In the genomic region with DNA sequence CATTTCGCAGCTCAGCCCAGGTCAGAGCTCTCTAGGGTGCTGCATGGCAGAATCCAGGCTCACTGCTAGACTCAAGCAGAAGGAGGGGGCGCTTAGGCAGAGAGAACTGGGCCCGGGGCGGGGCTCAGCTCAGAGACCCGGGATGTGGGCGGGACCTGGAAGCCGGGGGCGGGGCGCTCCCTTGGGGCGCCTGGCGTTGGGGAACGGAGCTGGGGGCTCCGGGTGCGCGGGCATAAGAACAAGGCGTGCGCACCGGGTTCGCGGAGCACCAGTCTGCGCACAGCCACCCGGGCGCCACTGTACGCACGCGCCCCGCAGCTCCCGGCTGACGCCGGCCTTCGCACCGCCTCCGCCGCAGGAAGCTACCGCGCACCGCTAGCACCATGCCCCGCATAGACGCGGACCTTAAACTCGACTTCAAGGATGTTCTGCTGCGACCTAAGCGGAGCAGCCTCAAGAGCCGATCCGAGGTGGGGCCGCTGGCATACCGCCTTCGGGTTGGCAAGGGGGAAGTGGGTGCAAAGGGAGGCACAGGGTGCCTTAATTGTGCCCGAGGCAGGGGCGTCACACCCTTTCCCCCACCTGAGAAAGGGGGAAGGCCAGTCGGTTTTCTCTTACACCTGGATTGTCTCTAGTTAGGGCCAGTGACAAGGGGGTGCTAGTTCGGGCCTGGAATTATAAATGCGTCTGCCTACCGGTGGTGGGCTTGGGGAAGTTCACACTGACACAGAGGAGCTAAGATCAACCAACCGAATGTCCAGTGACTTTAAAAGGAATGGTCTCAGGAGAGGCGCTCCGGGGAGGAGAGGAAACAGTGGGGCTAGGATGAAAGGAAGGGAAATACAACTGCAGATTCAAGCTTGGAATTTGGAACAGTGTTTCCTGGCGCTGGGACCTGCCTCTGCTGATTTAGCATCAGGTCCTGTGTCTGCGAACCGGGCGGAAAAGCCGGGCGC, we compare ENCODE assay signal across 8 mouse cellular contexts. TPM values are rescaled to one million over a fixed set of nuclear protein-coding genes. Genes with fewer than 3 reads are reported as not detected.
DNase-seq lines count a peak whose midpoint lies in the region; ATAC-seq and TF ChIP-seq lines count a peak whose summit lies in the region.

Gene Gmpr, plus strand, starts transcription at position 171 of the 956 bp plus-strand sequence.

- H3K9me3 ChIP-seq in erythroblast, embryonic 14.5 days (ENCODE audit: control insufficient read depth, low read length): no peaks in the 10 kb centered on the region
- H3K9me3 ChIP-seq in limb, embryonic 13.5 days: no peaks in the 10 kb centered on the region
- no peaks in the 10 kb centered on the region for H3K9me3 ChIP-seq in midbrain, embryonic 15.5 days

- 1% methylated on average over 63 of the region's 63 CpGs for WGBS in kidney, adult 2 months
- 1% methylated on average over 63 of the region's 63 CpGs for WGBS in limb, embryonic 13.5 days
- under 1% methylated on average over 63 of the region's 63 CpGs for WGBS in midbrain, embryonic 15.5 days

- peaks cover 52% of the 10 kb centered on the region for H3K36me3 ChIP-seq in erythroblast, embryonic 14.5 days (ENCODE audit: control insufficient read depth)
- no peaks in the 10 kb centered on the region for H3K36me3 ChIP-seq in kidney, adult 2 months (ENCODE audit: control insufficient read depth, insufficient read depth, low read length)
- no peaks in the 10 kb centered on the region for H3K36me3 ChIP-seq in limb, embryonic 13.5 days
- H3K36me3 ChIP-seq in midbrain, embryonic 15.5 days (replicated peaks): no peaks in the 10 kb centered on the region

- TF ChIP-seq POLR2A in kidney, adult 2 months (IDR thresholded peaks at IDR 0.05; ENCODE audit: low read depth, low read length): no peak

- peaks cover 85% of the 10 kb centered on the region for H3K4me1 ChIP-seq in erythroblast, embryonic 14.5 days (ENCODE audit: control insufficient read depth)
- peaks cover 20% of the 10 kb centered on the region for H3K4me1 ChIP-seq in kidney, adult 2 months (ENCODE audit: control insufficient read depth, insufficient read depth, low read length)
- H3K4me1 ChIP-seq in limb, embryonic 13.5 days: peaks cover 27% of the 10 kb centered on the region
- H3K4me1 ChIP-seq in midbrain, embryonic 15.5 days: peaks cover 16% of the 10 kb centered on the region

- no peak for TF ChIP-seq CTCF in kidney, adult 2 months (conservative IDR thresholded peaks at IDR 0.05; ENCODE audit: insufficient read depth, insufficient read length, low read depth, low read length)

- no peak for ATAC-seq in erythroblast, adult 5-6 weeks (replicated peaks; ENCODE audit: low FRiP score, poor library complexity, severe bottlenecking)
- peak; percentile 87 for ATAC-seq in limb, embryonic 13.5 days (ENCODE audit: low FRiP score, low read depth)
- ATAC-seq in midbrain, embryonic 15.5 days (replicated peaks): peak; percentile 91

- H3K4me2 ChIP-seq in limb, embryonic 13.5 days (replicated peaks): peak within 1 kb of the TSS; percentile 93
- peak within 1 kb of the TSS; percentile 88 for H3K4me2 ChIP-seq in midbrain, embryonic 15.5 days

- peak within 1 kb of the TSS; percentile 79 for H3K4me3 ChIP-seq in erythroblast, embryonic 14.5 days (replicated peaks)
- H3K4me3 ChIP-seq in kidney, adult 2 months (ENCODE audit: insufficient read depth, low read depth, low read length): peak within 1 kb of the TSS; percentile 59
- H3K4me3 ChIP-seq in limb, embryonic 13.5 days: peak within 1 kb of the TSS; percentile 59
- peak within 1 kb of the TSS; percentile 57 for H3K4me3 ChIP-seq in midbrain, embryonic 15.5 days

- H3K27ac ChIP-seq in kidney, adult 2 months (ENCODE audit: insufficient read depth, low read depth, low read length): peak within 1 kb of the TSS; percentile 75
- H3K27ac ChIP-seq in limb, embryonic 13.5 days: no peak within 1 kb of the TSS
- H3K27ac ChIP-seq in midbrain, embryonic 15.5 days: peak within 1 kb of the TSS; percentile 53

- H3K27me3 ChIP-seq in erythroblast, embryonic 14.5 days (ENCODE audit: control insufficient read depth): peaks cover 10% of the 10 kb centered on the region; the same call in 1 of the 2 replicates
- H3K27me3 ChIP-seq in kidney, adult 2 months (replicated peaks; ENCODE audit: control insufficient read depth, insufficient read depth, low read length): no peaks in the 10 kb centered on the region
- peaks cover 15% of the 10 kb centered on the region; the same call in 1 of the 2 replicates for H3K27me3 ChIP-seq in limb, embryonic 13.5 days
- H3K27me3 ChIP-seq in midbrain, embryonic 15.5 days (replicated peaks): peaks cover 8% of the 10 kb centered on the region

- H3K9ac ChIP-seq in limb, embryonic 13.5 days: peak within 1 kb of the TSS; percentile 75
- peak within 1 kb of the TSS; percentile 57 for H3K9ac ChIP-seq in midbrain, embryonic 15.5 days

- peak; percentile 66 for DNase-seq in embryo, embryonic 11.5 days (ENCODE audit: low read depth, low spot score)
- peak; percentile 97 for DNase-seq in heart, adult 11 months
- DNase-seq in kidney, adult 2 months: peak; percentile 93
- peak; percentile 86 to 88 for DNase-seq in spleen, postnatal 4 days (ENCODE audit: low spot score in 2 of 2)

RNA-seq across cellular contexts. Expression of gene Gmpr, which starts in this region (rescaled TPM):
- 229 and 320 TPM in 2 replicates for polyA plus RNA-seq in erythroblast, embryonic 14.5 days (2012)
- 0.96 and 1.3 TPM in 2 replicates for total RNA-seq in erythroblast, adult 5-6 weeks (2015; ENCODE audit: low replicate concordance)
- 2.4 and 4.6 TPM in 2 replicates for total RNA-seq in erythroblast, adult 5-6 weeks (2017; ENCODE audit: low replicate concordance)
- polyA plus RNA-seq in kidney, adult 2 months (2012; rRNA removed): 128 and 131 TPM in 2 replicates
- polyA plus RNA-seq in limb, embryonic 13.5 days (2015; fragmentation: Nextera tagmentation; extraction: Ambion mirVana): 24.9 and 27.5 TPM in 2 replicates
- 29.5 and 31.7 TPM in 2 replicates for polyA plus RNA-seq in midbrain, embryonic 15.5 days (2015; fragmentation: Nextera tagmentation; extraction: Ambion mirVana)
